Mouse (Mus musculus) hindbrain, embryonic 16.5 days (tissue): ENCODE results near the gene Pcdh17. TPM values are rescaled to one million over a fixed set of nuclear protein-coding genes. Genes with fewer than 3 reads are reported as not detected.

ENCODE experiments used
- ATAC-seq: fragments of 200-750 bp; cut with Nextera tagmentation; 2 replicates; pipeline ENCODE4 v1.8.0; 2017; ENCODE audit warnings: moderate TSS enrichment, moderate library complexity
- H3K27ac ChIP-seq: fragments of 300-500 bp; sonication (generic); 2 replicates; pipeline ENCODE4 v1.5.1; 2014; ENCODE audit warnings: low read depth, mild to moderate bottlenecking, control low read depth, low read length, moderate library complexity
- H3K27me3 ChIP-seq: fragments of 300-500 bp; sonication (generic); replicated peaks from 2 replicates; pipeline ENCODE4 v1.6.1; 2014; ENCODE audit warnings: low read length; ENCODE audit not compliant: control insufficient read depth, insufficient read depth
- H3K36me3 ChIP-seq: fragments of 300-500 bp; sonication (generic); 2 replicates; pipeline ENCODE4 v1.6.1; 2014; ENCODE audit warnings: mild to moderate bottlenecking, low read length, moderate library complexity, mixed read lengths; ENCODE audit not compliant: control insufficient read depth, insufficient read depth
- H3K4me1 ChIP-seq: fragments of 300-500 bp; sonication (generic); 2 replicates; pipeline ENCODE4 v1.6.1; 2014; ENCODE audit warnings: low read depth, low read length; ENCODE audit not compliant: control insufficient read depth, insufficient read depth
- H3K4me2 ChIP-seq: fragments of 300-500 bp; sonication (generic); 2 replicates; pipeline ENCODE4 v1.6.1; 2014; ENCODE audit warnings: mild to moderate bottlenecking, low read length, control low read depth, moderate library complexity
- H3K4me3 ChIP-seq: fragments of 300-500 bp; sonication (generic); 2 replicates; pipeline ENCODE4 v1.5.1; 2014; ENCODE audit warnings: mild to moderate bottlenecking, low read length, control low read depth, moderate library complexity
- H3K9ac ChIP-seq: fragments of 300-500 bp; sonication (generic); 2 replicates; pipeline ENCODE4 v1.6.1; 2014; ENCODE audit warnings: low read depth, mild to moderate bottlenecking, control low read depth, low read length, moderate library complexity
- H3K9me3 ChIP-seq: fragments of 300-500 bp; sonication (generic); 2 replicates; pipeline ENCODE4 v1.6.1; 2014; ENCODE audit warnings: mild to moderate bottlenecking, low read length, moderate library complexity; ENCODE audit not compliant: control insufficient read depth
- WGBS: fragments of 180-500 bp; shearing (Covaris S2); extraction: QIAGEN DNeasy Blood & Tissue Kit; methylation state at CpG from one replicate; pipeline ENCODE4 v1.1.7; 2014; 5-methylcytosine and 5-hydroxymethylcytosine counted together
- polyA plus RNA-seq: library from polyadenylated mRNA; unstranded; fragments of >200 nt; fragmentation: Nextera tagmentation; extraction: Ambion mirVana; gene quantifications from 2 replicates; pipeline ENCODE4 v1.2.1, GENCODE M21; 2015

Pcdh17 gene
- polyA plus RNA-seq, 1 experiment from 2014 or later: 35.7 TPM

GRCm38 (mm10) chr14:84475491-84475890 is 32.1 kb downstream of the Pcdh17 start:
- Histone ChIP-seq H3K9ac (no peak overlapping the region), H3K27me3 (no peaks in the 10 kb centered on the region), H3K36me3 (no peaks in the 10 kb centered on the region), H3K4me1 (0 out of 2 replicates have a peak, but pooled peaks cover 5% of the 10 kb centered on the region), H3K9me3 (no peaks in the 10 kb centered on the region), H3K4me3 (no peak overlapping the region), H3K27ac (no peak overlapping the region), H3K4me2 (no peak overlapping the region)
- ATAC-seq: no peak
- whole genome bisulfite sequencing: 82% methylated on average over 1 of the region's 1 CpGs

- WGBS: 76% methylated on average over 8 of the region's 8 CpGs
- Histone ChIP-seq H3K4me2 (no peak overlapping the region), H3K27ac (no peak overlapping the region), H3K9me3 (no peaks in the 10 kb centered on the region), H3K36me3 (no peaks in the 10 kb centered on the region), H3K4me1 (0 out of 2 replicates have a peak, but pooled peaks cover 5% of the 10 kb centered on the region), H3K9ac (no peak overlapping the region), H3K4me3 (no peak overlapping the region), H3K27me3 (no peaks in the 10 kb centered on the region)
- peak; percentile 42; the same call in 1 of the 2 replicates for ATAC-seq
Observed at GRCm38 (mm10) chr14:84476336-84476735, 33.0 kb downstream of the Pcdh17 start.

- no peak for ATAC-seq
- no peak overlapping the region for H3K4me3 ChIP-seq
- no peak overlapping the region for H3K4me2 ChIP-seq
- no peaks in the 10 kb centered on the region for H3K36me3 ChIP-seq
- no peaks in the 10 kb centered on the region for H3K27me3 ChIP-seq
- WGBS: 52% methylated on average over 4 of the region's 4 CpGs
- no peaks in the 10 kb centered on the region for H3K9me3 ChIP-seq
- no peak overlapping the region for H3K9ac ChIP-seq
- H3K4me1 ChIP-seq: 0 out of 2 replicates have a peak, but pooled peaks cover 5% of the 10 kb centered on the region
- H3K27ac ChIP-seq: no peak overlapping the region
Observed at GRCm38 (mm10) chr14:84476906-84477305, 33.5 kb downstream of the Pcdh17 start.

GRCm38 (mm10) chr14:84477411-84477810 is 34.0 kb downstream of the Pcdh17 start:
- Histone ChIP-seq H3K4me3 (no peak overlapping the region), H3K9ac (no peak overlapping the region), H3K9me3 (no peaks in the 10 kb centered on the region), H3K36me3 (no peaks in the 10 kb centered on the region), H3K27me3 (no peaks in the 10 kb centered on the region), H3K4me2 (no peak overlapping the region), H3K4me1 (0 out of 2 replicates have a peak, but pooled peaks cover 5% of the 10 kb centered on the region), H3K27ac (no peak overlapping the region)
- WGBS: 32% methylated on average over 13 of the region's 13 CpGs
- ATAC-seq: no peak

- Histone ChIP-seq H3K27ac (no peak overlapping the region), H3K9me3 (no peaks in the 10 kb centered on the region), H3K4me1 (0 out of 2 replicates have a peak, but pooled peaks cover 5% of the 10 kb centered on the region), H3K27me3 (no peaks in the 10 kb centered on the region), H3K36me3 (no peaks in the 10 kb centered on the region), H3K4me3 (no peak overlapping the region), H3K9ac (no peak overlapping the region), H3K4me2 (no peak overlapping the region)
- WGBS: 80% methylated on average over 6 of the region's 6 CpGs
- no peak for ATAC-seq
Observed at GRCm38 (mm10) chr14:84480546-84480945, 37.2 kb downstream of the Pcdh17 start.

- Histone ChIP-seq H3K9me3 (no peaks in the 10 kb centered on the region), H3K4me2 (no peak overlapping the region), H3K27ac (no peak overlapping the region), H3K36me3 (no peaks in the 10 kb centered on the region), H3K4me3 (no peak overlapping the region), H3K4me1 (no peaks in the 10 kb centered on the region), H3K9ac (no peak overlapping the region), H3K27me3 (no peaks in the 10 kb centered on the region)
- ATAC-seq: no peak
- 84% methylated on average over 4 of the region's 4 CpGs for WGBS
Observed at GRCm38 (mm10) chr14:84484350-84484749, 41.0 kb downstream of the Pcdh17 start.

GRCm38 (mm10) chr14:84511010-84511409 is 67.6 kb downstream of the Pcdh17 start:
- no peak for ATAC-seq
- no peaks in the 10 kb centered on the region for H3K27me3 ChIP-seq

GRCm38 (mm10) chr14:84532397-84532796 is 89.0 kb downstream of the Pcdh17 start:
- Histone ChIP-seq H3K27ac (no peak overlapping the region), H3K4me1 (no peaks in the 10 kb centered on the region), H3K27me3 (no peaks in the 10 kb centered on the region), H3K4me2 (no peak overlapping the region), H3K9me3 (no peaks in the 10 kb centered on the region), H3K36me3 (peaks cover 4% of the 10 kb centered on the region; the same call in 1 of the 2 replicates), H3K9ac (no peak overlapping the region), H3K4me3 (no peak overlapping the region)
- WGBS: 29% methylated on average over 2 of the region's 2 CpGs
- no peak for ATAC-seq

More at GRCm38 (mm10) chr14:84511010-84511409, 67.6 kb downstream of the Pcdh17 start:
- H3K4me1 ChIP-seq: no peaks in the 10 kb centered on the region
- H3K9me3 ChIP-seq: no peaks in the 10 kb centered on the region
- H3K36me3 ChIP-seq: no peaks in the 10 kb centered on the region
- no peak overlapping the region for H3K4me3 ChIP-seq
- H3K4me2 ChIP-seq: no peak overlapping the region
- H3K9ac ChIP-seq: no peak overlapping the region
- H3K27ac ChIP-seq: no peak overlapping the region
- WGBS: 94% methylated on average over 2 of the region's 2 CpGs

- no peak overlapping the region for H3K4me2 ChIP-seq
- H3K9me3 ChIP-seq: no peaks in the 10 kb centered on the region
- no peak for ATAC-seq
- H3K27ac ChIP-seq: no peak overlapping the region
- H3K36me3 ChIP-seq: peaks cover 4% of the 10 kb centered on the region; the same call in 1 of the 2 replicates
- no peak overlapping the region for H3K4me3 ChIP-seq
- no peak overlapping the region for H3K9ac ChIP-seq
- no peaks in the 10 kb centered on the region for H3K4me1 ChIP-seq
- no peaks in the 10 kb centered on the region for H3K27me3 ChIP-seq
Observed at GRCm38 (mm10) chr14:84535264-84535663, 91.9 kb downstream of the Pcdh17 start.

GRCm38 (mm10) chr14:84541838-84542237 is 98.5 kb downstream of the Pcdh17 start:
- ATAC-seq: no peak
- H3K9me3 ChIP-seq: no peaks in the 10 kb centered on the region
- H3K27me3 ChIP-seq: no peaks in the 10 kb centered on the region
- no peak overlapping the region for H3K4me3 ChIP-seq
- H3K4me2 ChIP-seq: no peak overlapping the region
- H3K36me3 ChIP-seq: no peaks in the 10 kb centered on the region
- WGBS: 67% methylated on average over 3 of the region's 3 CpGs
- no peak overlapping the region for H3K27ac ChIP-seq
- H3K4me1 ChIP-seq: no peaks in the 10 kb centered on the region
- no peak overlapping the region for H3K9ac ChIP-seq
